Mouse (Mus musculus) hindbrain, embryonic 11.5 days (tissue): ENCODE measurements at regions not wholly inside any gene's neighbourhood (a gene's known extent, or its start where the extent isn't known, plus 50 kb on each side); places are given as distances from the start of the nearest gene placed in this dataset.

Experiments
- ATAC-seq: fragments of 200-750 bp; cut with Nextera tagmentation; 2 replicates; pipeline ENCODE4 v1.8.0; 2017; ENCODE audit warnings: mild to moderate bottlenecking, moderate TSS enrichment, moderate library complexity; ENCODE audit not compliant: low FRiP score
- DNase-seq: peaks from one replicate; pipeline ENCODE4 v3.0.0-alpha.2; 2015; ENCODE audit warnings: low spot score
- H3K27ac ChIP-seq: fragments of 300-500 bp; sonication (generic); 2 replicates; pipeline ENCODE4 v1.5.1; 2014; ENCODE audit warnings: mild to moderate bottlenecking, low read depth, low read length
- H3K27me3 ChIP-seq: fragments of 300-500 bp; sonication (generic); 2 replicates; pipeline ENCODE4 v1.6.1; 2014; ENCODE audit warnings: mild to moderate bottlenecking, low read length, moderate library complexity, mixed read lengths; ENCODE audit not compliant: control insufficient read depth, insufficient read depth
- H3K36me3 ChIP-seq: fragments of 300-500 bp; sonication (generic); 2 replicates; pipeline ENCODE4 v1.6.1; 2014; ENCODE audit warnings: mild to moderate bottlenecking, low read length, moderate library complexity, mixed read lengths; ENCODE audit not compliant: control insufficient read depth, insufficient read depth
- H3K4me1 ChIP-seq: fragments of 300-500 bp; sonication (generic); replicated peaks from 2 replicates; pipeline ENCODE4 v1.6.1; 2014; ENCODE audit warnings: low read length, mixed read lengths; ENCODE audit not compliant: control insufficient read depth, insufficient read depth
- H3K4me2 ChIP-seq: fragments of 300-500 bp; sonication (generic); replicated peaks from 2 replicates; pipeline ENCODE4 v1.6.1; 2014; ENCODE audit warnings: mild to moderate bottlenecking, low read depth, low read length
- H3K4me3 ChIP-seq: fragments of 300-500 bp; sonication (generic); 2 replicates; pipeline ENCODE4 v1.5.1; 2014; ENCODE audit warnings: low read depth, low read length
- H3K9ac ChIP-seq: fragments of 300-500 bp; sonication (generic); 2 replicates; pipeline ENCODE4 v1.6.1; 2014; ENCODE audit warnings: low read depth, low read length
- H3K9me3 ChIP-seq: fragments of 300-500 bp; sonication (generic); 2 replicates; pipeline ENCODE4 v1.6.1; 2016; ENCODE audit warnings: low read length; ENCODE audit not compliant: control insufficient read depth
- WGBS: fragments of 180-500 bp; shearing (Covaris S2); extraction: QIAGEN DNeasy Blood & Tissue Kit; methylation state at CpG from one replicate; pipeline ENCODE4 v1.1.7; 2014; 5-methylcytosine and 5-hydroxymethylcytosine counted together

- Histone ChIP-seq H3K9me3 (no peaks in the 10 kb centered on the region), H3K4me3 (peak overlapping the region; percentile 28), H3K4me2 (peak overlapping the region; percentile 56), H3K4me1 (peaks cover 3% of the 10 kb centered on the region; the same call in 1 of the 2 replicates), H3K27ac (peak overlapping the region; percentile 95), H3K27me3 (no peaks in the 10 kb centered on the region), H3K9ac (peak overlapping the region; percentile 49; the same call in 1 of the 2 replicates), H3K36me3 (no peaks in the 10 kb centered on the region)
- WGBS: under 1% methylated on average over 30 of the region's 36 CpGs
- peak; percentile 87 for ATAC-seq
- DNase-seq: peak; percentile 85
Measured at GRCm38 (mm10) chr17:29436871-29437534, 53.5 kb upstream of the Pim1 start.

GRCm38 (mm10) chr17:29437535-29438324 is 52.8 kb upstream of the Pim1 start:
- Histone ChIP-seq H3K27me3 (no peaks in the 10 kb centered on the region), H3K4me2 (peak overlapping the region; percentile 56), H3K4me3 (peak overlapping the region; percentile 28), H3K9ac (peak overlapping the region; percentile 49; the same call in 1 of the 2 replicates), H3K36me3 (no peaks in the 10 kb centered on the region), H3K9me3 (no peaks in the 10 kb centered on the region), H3K4me1 (peaks cover 3% of the 10 kb centered on the region; the same call in 1 of the 2 replicates), H3K27ac (peak overlapping the region; percentile 95)
- 39% methylated on average over 16 of the region's 16 CpGs for WGBS
- ATAC-seq: no peak
- DNase-seq: no peak

- Histone ChIP-seq H3K9ac (no peak overlapping the region), H3K4me1 (peaks cover 3% of the 10 kb centered on the region; the same call in 1 of the 2 replicates), H3K27me3 (no peaks in the 10 kb centered on the region), H3K9me3 (no peaks in the 10 kb centered on the region), H3K36me3 (no peaks in the 10 kb centered on the region), H3K27ac (peak overlapping the region; percentile 95), H3K4me3 (no peak overlapping the region), H3K4me2 (0 out of 2 replicates have a peak overlapping the region, but pooled peaks have one; percentile 7)
- peak; percentile 56 for DNase-seq
- WGBS: 21% methylated on average over 17 of the region's 17 CpGs
- no peak; the same call in 1 of the 2 replicates for ATAC-seq
Measured at GRCm38 (mm10) chr17:29438347-29439235, 52.0 kb upstream of the Pim1 start.

DNA sequence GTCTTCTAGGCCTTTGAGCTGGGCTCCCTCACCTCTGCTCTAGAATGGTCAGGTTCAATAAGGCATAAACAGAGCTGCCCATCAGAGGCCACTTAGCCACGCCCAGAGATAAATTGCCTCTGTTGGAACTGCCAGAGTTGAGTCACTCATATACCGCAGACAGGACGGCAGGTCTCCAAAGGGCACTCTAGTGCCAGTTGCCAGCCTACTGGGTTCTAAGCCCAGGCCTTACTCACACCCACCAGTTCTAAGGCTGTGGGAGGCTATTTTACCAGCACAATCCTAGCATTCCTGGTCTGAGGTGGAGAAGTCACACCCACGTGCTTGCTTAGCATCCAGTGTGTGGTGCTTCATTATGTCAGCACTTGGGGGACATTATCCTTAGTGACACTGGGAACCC is 50.6 kb upstream of the Pim1 start:
- DNase-seq (no peak), ATAC-seq (no peak)
- H3K4me1 ChIP-seq: peaks cover 3% of the 10 kb centered on the region; the same call in 1 of the 2 replicates
- H3K9ac ChIP-seq: no peak overlapping the region
- H3K4me2 ChIP-seq: no peak overlapping the region
- H3K27ac ChIP-seq: no peak overlapping the region; the same call in 1 of the 2 replicates
- no peak overlapping the region for H3K4me3 ChIP-seq
- no peaks in the 10 kb centered on the region for H3K27me3 ChIP-seq
- H3K9me3 ChIP-seq: no peaks in the 10 kb centered on the region
- no peaks in the 10 kb centered on the region for H3K36me3 ChIP-seq
- WGBS: 85% methylated on average over 4 of the region's 4 CpGs

GRCm38 (mm10) chr17:29440490-29440889 is 50.1 kb upstream of the Pim1 start:
- Histone ChIP-seq H3K9ac (no peak overlapping the region), H3K36me3 (no peaks in the 10 kb centered on the region), H3K27me3 (no peaks in the 10 kb centered on the region), H3K4me3 (no peak overlapping the region), H3K9me3 (no peaks in the 10 kb centered on the region), H3K27ac (no peak overlapping the region), H3K4me2 (no peak overlapping the region), H3K4me1 (peaks cover 3% of the 10 kb centered on the region; the same call in 1 of the 2 replicates)
- ATAC-seq: no peak
- DNase-seq: no peak
